15 mouse cellular contexts compared by ENCODE assay signal in genomic region chr5:140878644-140879043, GRCm38 (mm10). TPM values are rescaled to one million over a fixed set of nuclear protein-coding genes. Genes with fewer than 3 reads are reported as not detected.
DNase-seq lines count a peak whose midpoint lies in the region; TF ChIP-seq lines count a peak whose summit lies in the region.
"Had no signal": no experiment of that assay in that cellular context is flagged by ENCODE, and none has a peak within 500 bp of the region (broad histone marks: within the 10 kb centered on the region; RNA-seq: fewer than 3 reads in every experiment).

No protein-coding gene starts in this region.

- H3K27ac ChIP-seq in left cerebral cortex, adult 2 months, result no peak overlapping the region
- no peak overlapping the region for H3K27ac ChIP-seq in bone marrow macrophage, adult 2 months (ENCODE audit: insufficient read depth, low read depth, low read length)
- H3K27ac ChIP-seq: heart, embryonic 13.5 days; lung, embryonic 15.5 days; midbrain, embryonic 15.5 days; stomach, embryonic 15.5 days had no signal

- intact Hi-C loops in left cerebral cortex, adult 2 months (cut with DNase I), result no loop called here
- intact Hi-C loops in left cerebral cortex, postnatal 14 days (cut with DNase I), result no loop called here

- no peak for DNase-seq in left cerebral cortex, adult 2 months (ENCODE audit: extremely low spot score in 1 of 2, low spot score in 2 of 2)
- no peak for DNase-seq in left cerebral cortex, postnatal 14 days (ENCODE audit: low spot score in 2 of 2)
- DNase-seq in 416B (ENCODE audit: low read depth), result peak; percentile 15
- peak; percentile 58 to 63 for DNase-seq in B cell, adult 2 months
- DNase-seq in left cerebral cortex, adult 11 months (ENCODE audit: low spot score), result no peak
- DNase-seq in layer of hippocampus, postnatal 10 days (ENCODE audit: low spot score in 2 of 2), result no peak
- no peak for DNase-seq in left cerebral cortex, adult 9 months (ENCODE audit: low spot score in 2 of 2)
- DNase-seq: adrenal gland, postnatal 14 days; cerebellum, adult 18-20 months; left cerebral cortex, postnatal 4 days had no signal

- no peak overlapping the region for H3K4me3 ChIP-seq in left cerebral cortex, adult 2 months
- no peak overlapping the region for H3K4me3 ChIP-seq in bone marrow macrophage, adult 2 months (ENCODE audit: insufficient read depth, low read length)
- H3K4me3 ChIP-seq: heart, embryonic 13.5 days; lung, embryonic 15.5 days; midbrain, embryonic 15.5 days; stomach, embryonic 15.5 days had no signal

- TF ChIP-seq CTCF in left cerebral cortex, adult 2 months (IDR thresholded peaks at IDR 0.05), result peak; percentile 23
- 0 out of 2 replicates have a peak, but pooled peaks have one; percentile 11 for TF ChIP-seq CTCF in bone marrow macrophage, adult 2 months (IDR thresholded peaks at IDR 0.05; ENCODE audit: low read depth, low read length)

- H3K4me1 ChIP-seq in bone marrow macrophage, adult 2 months (ENCODE audit: control insufficient read depth, insufficient read depth, low read length), result no peaks in the 10 kb centered on the region
- H3K4me1 ChIP-seq: midbrain, embryonic 15.5 days; stomach, embryonic 15.5 days had no signal

- TF ChIP-seq POLR2A in bone marrow macrophage, adult 2 months (IDR thresholded peaks at IDR 0.05; ENCODE audit: borderline replicate concordance, low read depth, low read length), result no peak

RNA-seq across cellular contexts. Expression of gene Gna12, which starts 48.4 kb away (rescaled TPM):
- 10 to 100 TPM; 62.2 to 67.6 TPM for total RNA-seq in left cerebral cortex, adult 2 months (2021)
- total RNA-seq in left cerebral cortex, postnatal 14 days (2021), result 10 to 100 TPM; 68.1 to 73.8 TPM
- 147 and 173 TPM in 2 replicates for polyA plus RNA-seq in bone marrow macrophage, adult 2 months (2012; ENCODE audit: insufficient read depth, insufficient read length, missing spikeins)
- total RNA-seq in layer of hippocampus, postnatal 10 days (2021), result 10 to 100 TPM; 84.6 to 85.9 TPM

Comparison
In these comparisons a context has a peak if more than half of its experiments do, and no peak if none do; other contexts are left out.
1. DNase-seq: peak in 416B (single experiment) and B cell, adult 2 months (2 of 2); none in left cerebral cortex, adult 2 months (0 of 2), left cerebral cortex, postnatal 14 days (0 of 2), left cerebral cortex, adult 11 months (single experiment), layer of hippocampus, postnatal 10 days (0 of 2) and left cerebral cortex, adult 9 months (0 of 2).